Mouse (Mus musculus) myocyte (in vitro differentiated cells): ENCODE measurements around the gene Synj2.

Experiments
- MAX ChIP-seq: IDR thresholded peaks from one replicate; pipeline ENCODE4 v1.6.1; 2011; ENCODE audit warnings: low read depth, mild to moderate bottlenecking, control low read depth
- POLR2A ChIP-seq: IDR thresholded peaks from one replicate; pipeline ENCODE4 v1.6.1; 2011; ENCODE audit warnings: low read depth, mild to moderate bottlenecking, control low read depth, moderate library complexity; ENCODE audit not compliant: insufficient read length

DNA sequence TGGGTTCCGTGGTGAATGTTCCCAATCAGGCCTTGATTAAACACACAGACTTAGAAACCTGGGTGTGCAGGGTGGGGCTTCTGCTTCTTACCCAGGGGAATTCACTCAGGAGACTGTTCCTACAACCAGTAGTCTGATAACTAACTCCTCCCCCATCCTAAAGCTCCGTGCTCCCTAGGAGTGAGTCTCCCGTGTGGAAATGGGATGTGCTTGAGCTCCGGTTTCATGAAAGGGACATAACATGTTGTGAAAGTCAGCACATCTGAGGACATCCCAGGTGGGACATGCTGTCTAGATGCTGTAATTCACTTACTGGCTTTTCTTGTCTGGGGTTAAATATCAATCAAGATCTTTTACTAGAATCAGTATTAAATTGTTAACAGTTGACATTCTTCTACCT, 11.4 kb downstream of the Synj2 start:
- TF ChIP-seq MAX (no peak), POLR2A (no peak)
